Mouse (Mus musculus) pancreas, adult 10 weeks (tissue): Measurements from ENCODE around the gene Olfr251. TPM values are rescaled to one million over a fixed set of nuclear protein-coding genes. Genes with fewer than 3 reads are reported as not detected.

ENCODE experiments used
- polyA plus RNA-seq: library from polyadenylated mRNA; stranded (reverse); fragments of 350-450 nt; fragmentation: Illumina TruSeq; extraction: RNeasy Lipid Tissue Mini Kit (QIAGEN cat#74804); gene quantifications from one replicate; pipeline ENCODE4 v1.2.3, GENCODE M21; 2015; ENCODE audit warnings: low read depth, low replicate concordance; ENCODE audit not compliant: insufficient read depth

Olfr251 gene
- not detected for polyA plus RNA-seq

DNA sequence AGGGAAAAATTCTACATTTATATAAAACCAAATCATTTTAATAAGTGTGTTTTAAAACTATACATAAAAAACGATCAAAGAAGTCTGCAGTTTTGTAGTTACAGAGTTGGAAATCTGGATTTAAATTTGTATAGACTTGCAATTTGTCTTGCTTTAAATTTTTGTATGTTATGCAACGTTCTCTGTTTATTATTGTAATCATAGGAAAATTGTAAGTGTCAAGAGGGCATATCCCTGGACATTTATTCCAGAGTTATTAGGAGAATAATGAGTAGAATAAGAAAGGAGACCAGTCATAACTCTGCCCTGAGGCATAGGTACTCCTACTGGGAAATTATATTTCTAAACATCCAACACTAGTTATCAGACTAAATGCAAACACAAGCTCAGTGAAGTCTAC, at the start of gene Olfr251:
TSS of gene Olfr251 (plus strand) at position 301 of the 400 bp plus-strand sequence.

DNA sequence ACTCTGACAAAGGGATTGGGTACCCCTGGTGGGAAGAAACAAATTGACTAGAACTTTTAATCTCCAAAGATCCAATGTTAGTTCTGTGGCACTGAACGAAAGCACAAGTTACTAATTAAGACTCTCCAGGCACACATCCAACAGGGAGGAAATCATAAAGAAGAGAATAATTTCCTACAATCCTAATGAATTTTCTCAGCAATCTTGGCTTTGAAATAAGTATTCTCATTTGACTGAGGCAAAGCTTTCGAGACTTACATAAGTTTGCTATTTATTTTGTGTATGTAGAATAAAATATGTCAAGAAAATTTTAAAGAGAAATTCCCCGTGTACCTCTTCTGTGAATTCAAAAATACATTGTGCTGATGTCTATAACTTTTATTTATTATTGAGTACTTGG, 48.1 kb upstream of the Olfr251 start, which contains the start of gene Olfr25:
TSS of gene Olfr25 (plus strand) at position 301 of the 400 bp plus-strand sequence.

DNA sequence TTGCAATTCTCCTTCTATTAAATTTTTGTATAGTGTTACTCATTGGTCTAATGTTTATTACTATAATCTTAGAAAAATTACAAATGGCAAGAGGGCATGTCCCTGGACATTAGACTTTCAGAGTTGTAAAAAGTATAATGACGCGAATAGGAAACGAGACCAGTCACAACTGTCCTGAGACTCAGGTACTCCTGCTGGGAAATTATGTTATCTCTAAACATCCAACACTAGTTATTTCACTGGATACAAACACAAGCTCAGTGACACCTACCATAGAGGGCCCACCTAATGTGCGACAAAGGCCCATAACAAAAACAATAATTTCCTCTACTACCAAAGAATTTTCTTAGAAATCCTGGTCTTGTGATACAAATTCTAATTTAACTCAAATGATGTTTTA, 28.8 kb upstream of the Olfr251 start, which contains the start of gene Olfr898:
TSS of gene Olfr898 (plus strand) at position 301 of the 400 bp plus-strand sequence.

DNA sequence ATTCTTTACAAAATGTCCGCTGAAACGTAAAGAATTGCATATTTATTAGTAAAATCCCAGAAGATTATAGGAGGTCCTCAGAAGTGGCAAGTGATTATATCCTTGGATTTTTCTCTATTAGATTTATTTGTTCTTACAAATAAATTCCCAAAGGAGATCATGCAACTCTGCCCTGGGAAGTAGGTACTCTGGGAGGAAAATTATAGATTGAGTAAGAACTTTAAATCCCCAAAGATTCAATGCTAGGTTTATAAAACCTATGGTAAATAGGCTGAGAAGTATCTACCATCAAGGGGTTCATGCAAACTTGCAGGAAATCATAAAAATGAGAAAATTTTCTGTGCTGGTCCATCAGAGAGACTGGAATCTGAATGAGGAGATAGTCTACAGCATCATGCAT, 10.3 kb upstream of the Olfr251 start, which contains the start of gene Olfr250:
TSS of gene Olfr250 (plus strand) at position 301 of the 400 bp plus-strand sequence.

DNA sequence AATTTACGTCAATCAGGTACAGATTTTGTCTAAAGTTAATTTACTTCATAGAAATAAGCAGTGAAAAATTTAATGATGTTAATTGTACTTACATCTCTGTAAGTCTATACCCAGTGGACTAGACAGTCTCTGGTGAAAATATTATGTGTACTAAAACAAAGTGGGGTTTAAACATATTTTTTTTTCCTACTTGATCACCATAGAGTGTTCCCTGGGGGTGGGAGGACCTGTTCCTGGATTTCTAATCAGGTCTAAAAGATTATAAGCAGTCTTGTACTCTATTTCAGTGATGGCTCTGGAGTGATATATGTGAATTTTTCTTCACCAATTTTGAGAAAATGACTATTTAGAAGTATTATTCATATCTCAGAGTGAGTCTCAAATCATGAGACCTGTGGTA, 24.5 kb downstream of the Olfr251 start, which contains the start of gene Olfr147:
TSS of gene Olfr147 (plus strand) at position 301 of the 400 bp plus-strand sequence.

DNA sequence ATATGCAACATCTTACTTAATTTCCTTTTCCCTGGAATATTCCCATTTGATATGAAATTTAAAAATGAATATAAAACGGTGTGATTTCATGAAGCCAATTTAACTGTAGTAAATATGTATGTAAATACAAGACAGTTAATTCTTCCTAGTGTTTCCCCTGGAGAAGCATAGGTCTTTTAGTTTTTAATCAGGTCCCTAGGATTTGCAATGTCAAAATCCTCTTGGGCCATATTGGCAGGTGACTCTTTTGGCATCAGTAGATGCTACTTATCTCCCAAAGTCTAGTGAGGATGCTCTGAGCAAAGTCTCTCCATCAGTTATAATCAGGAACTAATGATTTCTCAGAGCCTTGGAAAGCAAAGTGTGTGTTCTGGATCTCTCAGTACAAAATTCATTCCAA, 52.3 kb downstream of the Olfr251 start, which contains the start of gene Olfr901:
TSS of gene Olfr901 (plus strand) at position 301 of the 400 bp plus-strand sequence.

Other genes starting within 250 kb of the Olfr251 start
- gene Olfr890, start 234.6 kb upstream of the Olfr251 start, polyA plus RNA-seq, result not detected
- gene Olfr891, start 196.3 kb upstream of the Olfr251 start, polyA plus RNA-seq, result not detected
- not detected for gene Olfr893, start 168.7 kb upstream of the Olfr251 start, polyA plus RNA-seq
- gene Olfr894, start 159.0 kb upstream of the Olfr251 start, polyA plus RNA-seq, result not detected
- not detected for gene Olfr143, start 124.3 kb upstream of the Olfr251 start, polyA plus RNA-seq
- not detected for gene Olfr895, start 109.2 kb upstream of the Olfr251 start, polyA plus RNA-seq
- gene Olfr896-ps1, start 86.0 kb upstream of the Olfr251 start, polyA plus RNA-seq, result not detected
- gene Olfr25, start 48.0 kb upstream of the Olfr251 start, polyA plus RNA-seq, result not detected
- not detected for gene Olfr898, start 28.7 kb upstream of the Olfr251 start, polyA plus RNA-seq
- not detected for gene Olfr250, start 10.2 kb upstream of the Olfr251 start, polyA plus RNA-seq
- not detected for gene Olfr147, start 24.6 kb downstream of the Olfr251 start, polyA plus RNA-seq
- not detected for gene Olfr901, start 52.4 kb downstream of the Olfr251 start, polyA plus RNA-seq
- not detected for gene Olfr902, start 70.6 kb downstream of the Olfr251 start, polyA plus RNA-seq
- not detected for gene Olfr904, start 86.1 kb downstream of the Olfr251 start, polyA plus RNA-seq
- not detected for gene Olfr905, start 94.0 kb downstream of the Olfr251 start, polyA plus RNA-seq
- not detected for gene Olfr906, start 110.0 kb downstream of the Olfr251 start, polyA plus RNA-seq
- gene Olfr907, start 118.7 kb downstream of the Olfr251 start, polyA plus RNA-seq, result not detected
- not detected for gene Olfr911-ps1, start 144.5 kb downstream of the Olfr251 start, polyA plus RNA-seq
- not detected for gene Olfr910, start 160.8 kb downstream of the Olfr251 start, polyA plus RNA-seq
- gene Olfr912, start 203.1 kb downstream of the Olfr251 start, polyA plus RNA-seq, result not detected
- not detected for gene Olfr913, start 215.7 kb downstream of the Olfr251 start, polyA plus RNA-seq
- not detected for gene Olfr914, start 228.0 kb downstream of the Olfr251 start, polyA plus RNA-seq